Mouse (Mus musculus) adrenal gland, adult 8-10 months (tissue): ENCODE measurements around the gene Mcrip2. TPM values are rescaled to one million over a fixed set of nuclear protein-coding genes. Genes with fewer than 3 reads are reported as not detected.

ENCODE experiments used
- DNase-seq: peaks from one replicate; pipeline ENCODE4 v3.0.0; 2022
- total RNA-seq, 4 experiments: library from RNA; stranded (reverse); gene quantifications; 2 replicates each; pipeline ENCODE4 v1.2.4; 2022

The Mcrip2 gene
- total RNA-seq, 4 experiments from 2014 or later = 264 to 492 (median 338) TPM

GRCm38 (mm10) chr17:25863681-25864080, 4.9 kb downstream of the Mcrip2 start:
- DNase-seq = no peak

DNA sequence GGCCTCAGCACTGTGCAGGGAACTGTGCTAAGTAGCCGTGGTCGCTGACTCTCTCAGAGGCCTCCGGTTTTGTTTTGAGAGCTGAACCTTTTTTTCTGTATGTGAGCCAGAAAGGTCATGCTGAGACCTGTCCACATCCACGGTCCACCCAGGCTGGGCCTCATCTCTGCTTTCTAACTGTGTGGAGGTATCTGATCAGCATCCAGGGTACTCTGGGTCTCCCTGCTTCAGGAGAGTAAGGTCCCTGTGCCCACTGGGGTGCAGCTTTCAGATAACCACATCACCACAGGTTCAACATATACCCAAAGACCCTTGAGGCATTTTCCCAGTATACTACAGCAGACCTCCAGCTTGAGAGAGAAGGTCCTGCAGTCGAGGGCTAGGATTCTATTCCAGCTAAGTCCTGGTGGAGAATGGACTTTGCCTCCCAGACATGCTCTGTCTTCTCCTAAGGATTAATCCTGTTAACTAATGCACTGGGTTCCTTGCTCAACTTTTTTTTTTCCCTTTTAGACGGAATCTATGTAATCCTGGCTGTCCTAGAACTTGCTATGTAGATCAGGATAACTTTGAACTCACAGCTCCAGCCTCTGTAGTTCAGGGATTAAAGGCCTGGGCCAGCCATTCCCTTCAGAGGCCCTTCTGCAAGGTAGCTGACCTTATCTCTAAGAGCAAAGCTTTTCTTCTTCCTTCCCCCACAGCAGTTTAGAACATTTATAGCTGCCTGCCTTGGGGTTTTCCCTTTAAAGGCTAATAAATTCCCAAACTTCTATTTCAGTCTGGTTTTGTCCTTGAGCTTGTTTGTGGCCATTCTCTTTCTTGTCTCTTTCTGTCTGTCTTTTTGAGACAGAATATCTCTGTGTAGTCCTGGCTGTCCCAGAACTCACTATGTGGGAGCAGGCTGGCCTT, 6.6 kb downstream of the Mcrip2 start:
- no peak for DNase-seq

GRCm38 (mm10) chr17:25860832-25861703, 7.5 kb downstream of the Mcrip2 start, which contains the start of gene Wdr90:
Gene Wdr90, minus strand, starts transcription at chr17:25861501.
- DNase-seq = peak; percentile 91

DNA sequence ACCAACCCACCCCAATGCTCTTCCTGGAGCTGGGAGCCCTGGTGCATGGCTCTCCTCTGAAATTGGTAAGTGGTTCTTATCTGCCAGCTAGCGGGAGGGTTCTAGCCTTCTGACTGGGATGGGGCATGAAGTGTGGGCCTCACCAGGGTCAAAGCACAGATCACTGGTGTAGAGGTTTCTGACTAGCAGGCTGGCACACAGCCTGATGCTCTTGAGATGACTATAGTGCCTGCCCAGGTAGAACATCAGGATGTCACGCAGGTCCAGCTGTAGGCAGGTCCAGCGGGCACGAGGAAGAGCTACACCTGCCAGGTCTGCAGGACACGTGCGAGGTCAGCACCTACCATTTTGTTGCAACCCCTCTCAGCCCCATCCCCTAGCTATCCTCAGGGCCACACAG, 8.3 kb downstream of the Mcrip2 start:
- DNase-seq = no peak

GRCm38 (mm10) chr17:25844396-25844901, 24.1 kb downstream of the Mcrip2 start, which contains the start of gene Rhot2:
Gene Rhot2, minus strand, starts transcription at chr17:25844851.
- DNase-seq = peak; percentile 94

DNA sequence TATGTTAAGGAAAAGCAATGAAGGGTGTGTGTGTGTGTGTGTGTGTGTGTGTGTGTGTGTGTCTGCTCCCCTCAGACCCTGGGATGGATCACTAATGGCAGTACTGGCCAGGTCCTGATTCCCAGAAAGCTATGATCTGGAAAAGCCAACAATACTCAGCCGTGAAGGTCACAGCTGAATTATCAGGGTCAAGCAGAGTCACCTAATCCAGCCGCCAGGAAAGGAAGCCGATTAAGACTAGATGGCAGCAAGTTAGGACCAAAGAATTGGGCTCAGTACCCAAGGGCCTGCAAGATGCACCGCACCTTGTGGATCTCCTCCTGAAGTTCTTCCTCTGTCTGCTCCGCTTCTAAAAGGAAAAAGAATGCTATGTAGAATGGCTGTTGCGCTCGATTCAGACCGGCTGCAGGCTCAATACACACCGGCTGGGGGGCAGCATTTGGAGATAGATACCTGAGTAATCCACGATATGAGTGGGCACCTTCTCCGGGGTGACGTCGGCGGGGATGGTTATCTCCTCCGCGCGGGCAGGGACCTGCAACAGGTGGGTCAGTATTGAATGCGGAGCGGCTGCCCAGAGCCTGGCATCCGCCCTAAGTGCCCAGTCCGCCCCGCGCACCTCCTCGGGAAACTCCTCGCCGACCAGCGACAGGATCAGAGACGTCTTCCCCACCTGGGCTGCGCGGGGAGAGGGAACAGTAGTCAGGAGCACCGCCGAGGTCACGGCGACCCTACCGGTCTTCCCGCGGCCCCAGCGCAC, 24.7 kb downstream of the Mcrip2 start:
- DNase-seq = no peak

- no peak for DNase-seq
Measured at GRCm38 (mm10) chr17:25843122-25843521, 25.4 kb downstream of the Mcrip2 start.

DNA sequence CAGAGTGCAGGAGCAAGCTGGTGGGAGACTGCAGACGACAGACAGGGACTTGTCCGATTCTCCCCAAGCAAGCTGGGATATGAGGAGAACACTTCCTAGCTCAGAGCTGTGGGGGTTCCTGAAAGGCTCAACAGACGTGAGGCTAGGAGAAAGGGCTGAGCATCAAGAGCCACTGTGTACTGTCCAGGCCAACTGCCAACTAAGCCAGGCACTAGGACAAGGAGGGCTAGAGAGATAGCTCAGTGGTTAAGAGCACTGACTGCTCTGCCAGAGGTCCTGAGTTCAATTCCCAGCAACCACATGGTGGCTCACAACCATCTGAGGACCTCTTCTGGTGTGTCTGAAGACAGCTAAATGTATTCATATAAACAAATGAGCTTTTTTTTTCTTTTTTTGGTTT, 26.1 kb downstream of the Mcrip2 start:
- no peak for DNase-seq

DNA sequence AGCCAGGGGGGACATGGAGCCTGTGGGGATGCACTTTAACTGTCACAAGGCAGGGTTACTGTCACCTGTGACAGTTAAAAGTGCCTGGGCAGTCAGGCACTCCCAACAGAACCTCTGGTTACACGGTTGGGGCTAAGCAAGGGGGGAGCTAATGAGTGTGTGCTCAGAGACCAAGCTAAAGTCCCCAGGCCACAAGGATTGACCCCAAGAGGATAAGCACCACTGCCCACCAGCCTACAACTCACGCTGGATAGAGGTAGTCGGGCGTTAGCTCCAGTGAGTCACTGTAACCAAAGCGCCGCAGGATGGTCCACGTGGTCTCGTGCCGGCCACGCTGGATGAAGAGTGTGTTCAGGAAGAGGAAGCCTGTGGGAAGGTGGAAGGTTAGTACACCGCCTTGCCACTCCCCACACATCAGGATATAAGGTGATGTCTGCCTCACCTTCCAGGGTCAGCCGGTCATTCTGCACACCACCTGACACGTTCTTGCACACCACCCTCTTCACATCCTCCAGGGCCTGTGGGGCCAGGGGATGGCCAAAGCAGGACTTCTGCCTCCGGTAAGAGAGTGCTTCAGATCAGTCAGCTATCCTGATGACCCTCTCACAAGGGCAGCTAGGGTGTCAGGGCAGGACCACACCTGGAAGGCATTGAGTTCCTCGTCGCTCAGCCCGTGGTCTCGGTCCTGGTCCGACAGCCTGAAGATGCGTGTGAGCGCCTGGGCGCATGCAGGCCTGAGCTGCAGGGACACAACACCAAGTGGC, 27.3 kb downstream of the Mcrip2 start, which contains the start of gene Gm20683:
TSS of gene Gm20683 (minus strand) at position 647 of the 764 bp plus-strand sequence.
- DNase-seq = no peak

DNA sequence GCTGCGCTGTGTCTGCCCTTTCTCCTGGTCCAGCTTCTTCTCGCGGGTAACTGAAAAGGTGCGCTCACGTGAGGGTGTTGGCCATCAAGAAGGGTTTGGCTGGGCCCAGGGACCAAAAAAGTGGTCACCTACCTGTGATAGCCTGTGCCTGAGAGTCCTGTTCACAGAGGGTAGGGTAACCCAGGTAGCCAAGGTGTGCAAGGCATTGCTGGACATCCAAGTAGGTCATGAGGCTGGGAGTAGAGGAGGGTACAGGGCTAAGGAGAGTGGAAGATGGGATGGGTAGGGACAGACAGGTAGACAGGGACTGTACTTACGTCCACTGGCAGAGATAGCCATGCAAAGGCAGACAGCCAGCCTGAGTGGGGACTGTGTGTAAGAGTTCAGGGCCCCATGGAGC, 28.0 kb downstream of the Mcrip2 start:
- no peak for DNase-seq

GRCm38 (mm10) chr17:25839455-25840235, 28.9 kb downstream of the Mcrip2 start:
- no peak for DNase-seq

DNA sequence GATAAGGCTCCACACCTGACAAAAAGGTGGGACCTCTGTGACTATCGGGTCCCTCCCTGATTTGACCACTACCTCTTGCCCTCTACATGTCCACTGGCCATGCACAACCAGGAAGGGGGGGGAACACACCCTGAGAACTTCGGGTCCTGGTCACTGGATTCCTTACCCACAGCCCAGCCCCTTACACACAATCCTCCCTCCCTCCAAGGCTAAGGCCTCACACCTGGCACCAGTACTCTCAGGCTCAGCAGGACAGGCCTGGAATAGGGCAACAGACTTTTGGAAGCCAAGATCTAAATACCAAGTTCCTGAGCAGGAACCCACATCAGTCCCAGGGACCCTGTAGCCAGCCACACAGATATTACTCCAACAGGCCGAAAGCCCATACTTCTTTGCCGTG, 29.7 kb downstream of the Mcrip2 start:
- DNase-seq = no peak

GRCm38 (mm10) chr17:25837533-25837932, 31.0 kb downstream of the Mcrip2 start:
- DNase-seq = no peak

- peak; percentile 84 for DNase-seq
Measured at GRCm38 (mm10) chr17:25837076-25837410, 31.5 kb downstream of the Mcrip2 start, which contains the start of gene Rhbdl1. Gene Rhbdl1, minus strand, starts transcription at chr17:25837295.

DNA sequence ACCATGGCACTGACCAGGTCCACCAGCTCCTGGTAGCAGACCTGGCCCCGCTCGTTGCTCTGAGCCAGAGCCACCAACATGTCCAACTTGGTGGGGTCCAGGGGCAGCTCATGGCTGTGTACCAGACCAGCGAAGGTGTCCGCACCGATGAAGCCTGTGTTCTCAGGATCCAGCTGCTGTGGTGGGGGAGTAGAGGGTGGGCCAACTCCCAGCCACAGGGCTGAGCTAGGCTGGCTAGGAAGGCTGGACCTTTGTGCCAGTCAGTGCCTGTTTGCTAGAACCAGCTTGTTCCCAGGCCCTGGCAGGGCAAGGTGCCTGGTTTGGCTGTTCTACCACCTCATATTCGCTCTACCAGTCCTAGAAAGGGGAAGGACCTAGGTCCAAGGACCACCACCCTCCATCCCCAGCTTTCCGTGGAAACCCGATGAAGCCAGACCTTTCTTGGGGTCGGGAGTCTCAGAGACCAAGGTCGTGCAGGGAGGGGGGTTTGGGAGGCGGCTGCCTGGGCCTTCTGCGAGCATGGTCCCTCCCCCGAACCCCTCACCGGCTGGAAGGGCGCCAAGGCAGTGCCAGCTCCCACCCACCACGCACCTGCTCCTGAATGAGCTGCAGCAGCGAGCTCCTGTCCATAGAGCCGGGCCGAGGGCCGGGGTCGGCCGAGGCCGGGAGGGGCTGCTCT, 32.0 kb downstream of the Mcrip2 start:
- DNase-seq = peak; percentile 59

- no peak for DNase-seq
Measured at GRCm38 (mm10) chr17:25835816-25836215, 32.7 kb downstream of the Mcrip2 start.

- DNase-seq = no peak
Measured at GRCm38 (mm10) chr17:25835301-25835700, 33.3 kb downstream of the Mcrip2 start.

DNA sequence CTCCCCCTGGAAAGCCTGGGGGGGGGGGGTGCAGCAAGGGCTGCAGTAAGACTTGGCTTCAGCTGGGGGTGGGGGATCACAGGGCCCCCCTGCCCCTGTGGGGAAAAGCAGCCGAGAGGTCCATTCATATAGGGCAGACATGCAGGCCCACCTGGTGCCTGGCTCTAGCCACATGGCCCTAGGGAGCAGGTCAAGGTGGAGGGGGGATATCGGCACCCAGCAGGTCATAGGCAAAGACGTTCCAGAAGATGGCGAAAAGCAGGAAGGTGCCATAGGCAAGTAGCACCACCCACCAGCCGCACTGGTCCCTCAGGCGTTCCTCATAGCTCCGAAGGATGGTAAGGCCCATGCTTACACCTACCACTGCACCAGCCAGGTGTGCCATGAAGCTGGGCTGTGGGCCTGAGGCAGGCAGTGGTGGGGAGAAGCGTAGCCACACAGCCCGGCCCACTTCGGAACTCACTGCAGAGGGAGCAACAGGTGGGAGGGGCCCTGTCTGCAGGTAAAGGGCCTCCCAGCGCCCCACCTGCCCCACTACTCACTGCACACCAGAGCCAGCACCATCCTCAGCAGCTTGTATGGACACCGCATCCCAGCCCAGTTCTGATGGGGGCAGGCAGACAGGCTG, 33.9 kb downstream of the Mcrip2 start:
- DNase-seq = no peak

- DNase-seq = no peak
Measured at GRCm38 (mm10) chr17:25833961-25834594, 34.5 kb downstream of the Mcrip2 start.
